Mouse (Mus musculus): ENCODE results near the gene Ttc9c. TPM values are rescaled to one million over a fixed set of nuclear protein-coding genes. Genes with fewer than 3 reads are reported as not detected.

Gene Ttc9c
- polyA plus RNA-seq, 1 experiment from 2014 or later: 32.9 TPM

GRCm38 (mm10) chr19:8772996-8773395, 46.1 kb downstream of the Ttc9c start:
- Histone ChIP-seq H3K4me1 (peaks cover 38% of the 10 kb centered on the region), H3K9ac (peak overlapping the region; percentile 93), H3K4me3 (peak overlapping the region; percentile 83), H3K9me3 (no peaks in the 10 kb centered on the region), H3K4me2 (peak overlapping the region; percentile 92), H3K36me3 (peaks cover 67% of the 10 kb centered on the region), H3K27ac (replicated peaks) (peak overlapping the region; percentile 98), H3K27me3 (replicated peaks) (no peaks in the 10 kb centered on the region)
- 56% methylated on average over 5 of the region's 5 CpGs for WGBS
- ATAC-seq (ENCODE audit: extremely low read depth, insufficient number of reproducible peaks, low FRiP score, low TSS enrichment): no peak

GRCm38 (mm10) chr19:8770567-8771270, 48.4 kb downstream of the Ttc9c start, which contains the start of gene Tmem223:
Tmem223 (plus strand) TSS chr19:8770996.
- H3K36me3 ChIP-seq: peaks cover 73% of the 10 kb centered on the region
- H3K4me2 ChIP-seq: peak within 1 kb of the TSS; percentile 87
- no peak for ATAC-seq (ENCODE audit: extremely low read depth, insufficient number of reproducible peaks, low FRiP score, low TSS enrichment)
- H3K4me1 ChIP-seq: peaks cover 37% of the 10 kb centered on the region
- H3K27ac ChIP-seq (replicated peaks): peak within 1 kb of the TSS; percentile 91
- H3K9me3 ChIP-seq: no peaks in the 10 kb centered on the region
- peak within 1 kb of the TSS; percentile 96 for H3K9ac ChIP-seq
- no peaks in the 10 kb centered on the region for H3K27me3 ChIP-seq (replicated peaks)
- H3K4me3 ChIP-seq: peak within 1 kb of the TSS; percentile 93
- 15% methylated on average over 29 of the region's 29 CpGs for WGBS

GRCm38 (mm10) chr19:8765562-8765961, 53.6 kb downstream of the Ttc9c start:
- Histone ChIP-seq H3K27me3 (replicated peaks) (no peaks in the 10 kb centered on the region), H3K4me3 (no peak overlapping the region), H3K4me1 (peaks cover 5% of the 10 kb centered on the region), H3K9me3 (0 out of 2 replicates have a peak, but pooled peaks cover 4% of the 10 kb centered on the region), H3K9ac (no peak overlapping the region), H3K27ac (replicated peaks) (no peak overlapping the region), H3K4me2 (no peak overlapping the region), H3K36me3 (peaks cover 86% of the 10 kb centered on the region)
- WGBS: 92% methylated on average over 9 of the region's 9 CpGs
- ATAC-seq (ENCODE audit: extremely low read depth, insufficient number of reproducible peaks, low FRiP score, low TSS enrichment): no peak

- H3K4me2 ChIP-seq: no peak overlapping the region
- WGBS: 75% methylated on average over 4 of the region's 4 CpGs
These were observed 55.9 kb downstream of the Ttc9c start for GRCm38 (mm10) chr19:8763276-8763675.

GRCm38 (mm10) chr19:8760757-8761156, 58.4 kb downstream of the Ttc9c start:
- no peak overlapping the region for H3K27ac ChIP-seq (replicated peaks)
- H3K4me1 ChIP-seq: peaks cover 26% of the 10 kb centered on the region
- H3K9me3 ChIP-seq: 0 out of 2 replicates have a peak, but pooled peaks cover 4% of the 10 kb centered on the region
- no peak overlapping the region for H3K4me3 ChIP-seq
- 90% methylated on average over 2 of the region's 2 CpGs for WGBS
- peaks cover 41% of the 10 kb centered on the region for H3K36me3 ChIP-seq
- H3K4me2 ChIP-seq: no peak overlapping the region
- ATAC-seq (ENCODE audit: extremely low read depth, insufficient number of reproducible peaks, low FRiP score, low TSS enrichment): no peak
- no peak overlapping the region for H3K9ac ChIP-seq
- no peaks in the 10 kb centered on the region for H3K27me3 ChIP-seq (replicated peaks)

More at GRCm38 (mm10) chr19:8763276-8763675, 55.9 kb downstream of the Ttc9c start:
- no peaks in the 10 kb centered on the region for H3K27me3 ChIP-seq (replicated peaks)
- H3K9me3 ChIP-seq: 0 out of 2 replicates have a peak, but pooled peaks cover 4% of the 10 kb centered on the region
- no peak overlapping the region for H3K4me3 ChIP-seq
- peaks cover 63% of the 10 kb centered on the region for H3K36me3 ChIP-seq
- peaks cover 10% of the 10 kb centered on the region for H3K4me1 ChIP-seq
- no peak overlapping the region for H3K9ac ChIP-seq
- H3K27ac ChIP-seq (replicated peaks): no peak overlapping the region
- no peak for ATAC-seq (ENCODE audit: extremely low read depth, insufficient number of reproducible peaks, low FRiP score, low TSS enrichment)

Other genes with a start within 250 kb of the Ttc9c start
- 0.04 and 0.06 TPM in 2 replicates for gene Slc22a8, start 228.1 kb downstream of the Ttc9c start, polyA plus RNA-seq (2015; fragmentation: Nextera tagmentation; extraction: Ambion mirVana)
- gene Slc22a6, start 201.3 kb downstream of the Ttc9c start, polyA plus RNA-seq (2015; fragmentation: Nextera tagmentation; extraction: Ambion mirVana): not detected in 2 replicates
- gene Chrm1, start 155.5 kb downstream of the Ttc9c start, polyA plus RNA-seq (2015; fragmentation: Nextera tagmentation; extraction: Ambion mirVana): 0.04 TPM in 1 of 2 replicates, not detected in the other
- gene Slc3a2, start 96.0 kb downstream of the Ttc9c start, polyA plus RNA-seq (2015; fragmentation: Nextera tagmentation; extraction: Ambion mirVana): 72.8 and 74.8 TPM in 2 replicates
- 54.1 and 60.0 TPM in 2 replicates for gene Wdr74, start 83.5 kb downstream of the Ttc9c start, polyA plus RNA-seq (2015; fragmentation: Nextera tagmentation; extraction: Ambion mirVana)
- gene 1700092M07Rik, start 78.6 kb downstream of the Ttc9c start, polyA plus RNA-seq (2015; fragmentation: Nextera tagmentation; extraction: Ambion mirVana): 1.3 and 1.4 TPM in 2 replicates
- 81.1 and 87.5 TPM in 2 replicates for gene Stx5a, start 77.9 kb downstream of the Ttc9c start, polyA plus RNA-seq (2015; fragmentation: Nextera tagmentation; extraction: Ambion mirVana)
- gene Nxf1, start 62.3 kb downstream of the Ttc9c start, polyA plus RNA-seq (2015; fragmentation: Nextera tagmentation; extraction: Ambion mirVana): 123 and 124 TPM in 2 replicates
- gene Tmem223, start 48.3 kb downstream of the Ttc9c start, polyA plus RNA-seq (2015; fragmentation: Nextera tagmentation; extraction: Ambion mirVana): 154 and 167 TPM in 2 replicates
- gene Tmem179b, start 44.9 kb downstream of the Ttc9c start, polyA plus RNA-seq (2015; fragmentation: Nextera tagmentation; extraction: Ambion mirVana): 54.5 and 60.7 TPM in 2 replicates
- gene Taf6l, start 32.9 kb downstream of the Ttc9c start, polyA plus RNA-seq (2015; fragmentation: Nextera tagmentation; extraction: Ambion mirVana): 18.2 and 19.6 TPM in 2 replicates
- 129 and 143 TPM in 2 replicates for gene Polr2g, start 20.8 kb downstream of the Ttc9c start, polyA plus RNA-seq (2015; fragmentation: Nextera tagmentation; extraction: Ambion mirVana)
- gene Zbtb3, start 16.8 kb downstream of the Ttc9c start, polyA plus RNA-seq (2015; fragmentation: Nextera tagmentation; extraction: Ambion mirVana): 3.7 and 3.9 TPM in 2 replicates
- gene Hnrnpul2, start 677 bp upstream of the Ttc9c start, polyA plus RNA-seq (2015; fragmentation: Nextera tagmentation; extraction: Ambion mirVana): 2.9 TPM in 2 replicates
- not detected in 2 replicates for gene AC129217.1, start 10.4 kb upstream of the Ttc9c start, polyA plus RNA-seq (2015; fragmentation: Nextera tagmentation; extraction: Ambion mirVana)
- 44.6 and 45.3 TPM in 2 replicates for gene Bscl2, start 18.1 kb upstream of the Ttc9c start, polyA plus RNA-seq (2015; fragmentation: Nextera tagmentation; extraction: Ambion mirVana)
- 2.2 TPM in 2 replicates for gene Gng3, start 19.9 kb upstream of the Ttc9c start, polyA plus RNA-seq (2015; fragmentation: Nextera tagmentation; extraction: Ambion mirVana)
- 0.79 and 0.88 TPM in 2 replicates for gene Lrrn4cl, start 31.4 kb upstream of the Ttc9c start, polyA plus RNA-seq (2015; fragmentation: Nextera tagmentation; extraction: Ambion mirVana)
- gene Ubxn1, start 52.2 kb upstream of the Ttc9c start, polyA plus RNA-seq (2015; fragmentation: Nextera tagmentation; extraction: Ambion mirVana): 112 and 139 TPM in 2 replicates
- 56.6 and 62.6 TPM in 2 replicates for gene Uqcc3, start 61.6 kb upstream of the Ttc9c start, polyA plus RNA-seq (2015; fragmentation: Nextera tagmentation; extraction: Ambion mirVana)
- gene Lbhd1, start 64.4 kb upstream of the Ttc9c start, polyA plus RNA-seq (2015; fragmentation: Nextera tagmentation; extraction: Ambion mirVana): 48.2 and 49.5 TPM in 2 replicates
- not detected in 2 replicates for gene Gm49403, start 64.6 kb upstream of the Ttc9c start, polyA plus RNA-seq (2015; fragmentation: Nextera tagmentation; extraction: Ambion mirVana)
- gene 1810009A15Rik, start 69.5 kb upstream of the Ttc9c start, polyA plus RNA-seq (2015; fragmentation: Nextera tagmentation; extraction: Ambion mirVana): 61.9 and 71.3 TPM in 2 replicates
- gene Gm49416, start 69.6 kb upstream of the Ttc9c start, polyA plus RNA-seq (2015; fragmentation: Nextera tagmentation; extraction: Ambion mirVana): not detected in 2 replicates
- 23.9 and 25.5 TPM in 2 replicates for gene Ints5, start 73.7 kb upstream of the Ttc9c start, polyA plus RNA-seq (2015; fragmentation: Nextera tagmentation; extraction: Ambion mirVana)
- gene Ganab, start 78.7 kb upstream of the Ttc9c start, polyA plus RNA-seq (2015; fragmentation: Nextera tagmentation; extraction: Ambion mirVana): 63.5 and 63.8 TPM in 2 replicates
- 40.6 and 41.4 TPM in 2 replicates for gene B3gat3, start 101.0 kb upstream of the Ttc9c start, polyA plus RNA-seq (2015; fragmentation: Nextera tagmentation; extraction: Ambion mirVana)
- gene Rom1, start 110.0 kb upstream of the Ttc9c start, polyA plus RNA-seq (2015; fragmentation: Nextera tagmentation; extraction: Ambion mirVana): 2.4 and 2.7 TPM in 2 replicates
- gene Eml3, start 110.2 kb upstream of the Ttc9c start, polyA plus RNA-seq (2015; fragmentation: Nextera tagmentation; extraction: Ambion mirVana): 14.4 and 14.9 TPM in 2 replicates
- 83.6 and 88.0 TPM in 2 replicates for gene Mta2, start 122.5 kb upstream of the Ttc9c start, polyA plus RNA-seq (2015; fragmentation: Nextera tagmentation; extraction: Ambion mirVana)
- gene Tut1, start 134.5 kb upstream of the Ttc9c start, polyA plus RNA-seq (2015; fragmentation: Nextera tagmentation; extraction: Ambion mirVana): 16.3 and 17.1 TPM in 2 replicates
- 251 and 281 TPM in 2 replicates for gene Eef1g, start 147.7 kb upstream of the Ttc9c start, polyA plus RNA-seq (2015; fragmentation: Nextera tagmentation; extraction: Ambion mirVana)
- 22.8 TPM in 2 replicates for gene Ahnak, start 170.0 kb upstream of the Ttc9c start, polyA plus RNA-seq (2015; fragmentation: Nextera tagmentation; extraction: Ambion mirVana)

Data from heart, embryonic 13.5 days (tissue).